Mouse (Mus musculus) liver, embryonic 14.5 days (tissue): Measurements from ENCODE around the gene Glb1l. TPM values are rescaled to one million over a fixed set of nuclear protein-coding genes. Genes with fewer than 3 reads are reported as not detected.

ENCODE experiments used
- ATAC-seq: fragments of 200-750 bp; cut with Nextera tagmentation; 2 replicates; pipeline ENCODE4 v1.8.0; 2017; ENCODE audit warnings: moderate number of reproducible peaks, mild to moderate bottlenecking, moderate library complexity; ENCODE audit not compliant: insufficient read depth
- DNase-seq, 3 experiments: peaks; one replicate each; pipeline ENCODE4 v3.0.0-alpha.2; 2012 to 2013; ENCODE audit warnings: low read depth in 3 of 3, low spot score in 3 of 3
- H3K27ac ChIP-seq: fragments of 300-500 bp; sonication (generic); 2 replicates; pipeline ENCODE4 v1.5.1; 2014; ENCODE audit warnings: moderate library complexity, mild to moderate bottlenecking, control low read depth, inconsistent platforms
- H3K27me3 ChIP-seq: fragments of 300-500 bp; sonication (generic); 2 replicates; pipeline ENCODE4 v1.6.1; 2014; ENCODE audit warnings: mild to moderate bottlenecking, low read length, moderate library complexity; ENCODE audit not compliant: control insufficient read depth, insufficient read depth
- H3K36me3 ChIP-seq: fragments of 300-500 bp; sonication (generic); replicated peaks from 2 replicates; pipeline ENCODE4 v1.6.1; 2014; ENCODE audit warnings: low read depth; ENCODE audit not compliant: control insufficient read depth, insufficient read depth
- H3K4me1 ChIP-seq, 2 experiments: fragments of 200-500 bp in 1 of 2; fragments of 300-500 bp in 1 of 2; sonication (generic) in 1 of 2; replicated peaks; 2 replicates each; pipeline ENCODE4 v1.6.1; 2012 to 2014; ENCODE audit warnings: antibody characterized with exemption in 1 of 2, inconsistent platforms in 1 of 2, low read length in 1 of 2; ENCODE audit not compliant: control insufficient read depth in 2 of 2, insufficient read depth in 2 of 2
- H3K4me2 ChIP-seq: fragments of 300-500 bp; sonication (generic); 2 replicates; pipeline ENCODE4 v1.6.1; 2014; ENCODE audit warnings: low read depth, mild to moderate bottlenecking, control low read depth, moderate library complexity
- H3K4me3 ChIP-seq, 2 experiments: fragments of 200-500 bp in 1 of 2; fragments of 300-500 bp in 1 of 2; sonication (generic) in 1 of 2; 2 replicates each; pipeline ENCODE4 v1.5.1; 2012 to 2014; ENCODE audit warnings: low read depth in 2 of 2, low read length in 2 of 2, mild to moderate bottlenecking in 2 of 2, control low read depth in 1 of 2, inconsistent platforms in 1 of 2, moderate library complexity in 1 of 2; ENCODE audit not compliant: insufficient read depth in 1 of 2
- H3K9ac ChIP-seq: fragments of 300-500 bp; sonication (generic); replicated peaks from 2 replicates; pipeline ENCODE4 v1.6.1; 2014; ENCODE audit warnings: mild to moderate bottlenecking, control low read depth, moderate library complexity
- H3K9me3 ChIP-seq: fragments of 300-500 bp; sonication (generic); 2 replicates; pipeline ENCODE4 v1.6.1; 2016; ENCODE audit warnings: low read length, mixed read lengths; ENCODE audit not compliant: control insufficient read depth
- CTCF ChIP-seq: IDR thresholded peaks from 2 replicates; pipeline ENCODE4 v1.5.1; 2016; ENCODE audit warnings: antibody characterized with exemption, low read depth, control low read depth
- EP300 ChIP-seq: IDR thresholded peaks from 2 replicates; pipeline ENCODE4 v1.6.1; 2016; ENCODE audit warnings: antibody characterized with exemption, low read depth
- WGBS: fragments of 180-500 bp; shearing (Covaris S2); extraction: QIAGEN DNeasy Blood & Tissue Kit; methylation state at CpG from one replicate; pipeline ENCODE4 v1.1.7; 2014; ENCODE audit not compliant: insufficient replicate concordance; 5-methylcytosine and 5-hydroxymethylcytosine counted together
- polyA plus RNA-seq, 2 experiments: library from polyadenylated mRNA; depleted of rRNA in 1 of 2; stranded (reverse) in 1 of 2; unstranded in 1 of 2; fragments of >200 nt; fragmentation: Nextera tagmentation in 1 of 2; extraction: Ambion mirVana in 1 of 2; gene quantifications; 2 replicates each; pipeline versions ENCODE4 v1.2.1 to v1.2.3; 2012 to 2014

The Glb1l gene
- polyA plus RNA-seq, 2 experiments = 3.2 to 4.9 TPM

GRCm38 (mm10) chr1:75223532-75223931, 12.9 kb upstream of the Glb1l start:
- ATAC-seq (no peak), DNase-seq (no peak)
- 27% methylated on average over 6 of the region's 6 CpGs for WGBS
- Histone ChIP-seq H3K4me1 (peaks cover 5 to 19% of the 10 kb centered on the region in 2 experiments; a peak in 3 of 4 replicates), H3K27ac (no peak overlapping the region), H3K27me3 (peaks cover 15% of the 10 kb centered on the region), H3K36me3 (no peaks in the 10 kb centered on the region), H3K4me3 (no peak overlapping the region), H3K9me3 (no peaks in the 10 kb centered on the region), H3K9ac (no peak overlapping the region), H3K4me2 (no peak overlapping the region)
- TF ChIP-seq CTCF (no peak), EP300 (no peak)

- ATAC-seq = no peak
- WGBS = 47% methylated on average over 6 of the region's 6 CpGs
- DNase-seq = no peak
- no peak overlapping the region for H3K9ac ChIP-seq
- no peak overlapping the region for H3K27ac ChIP-seq
- H3K4me3 ChIP-seq = no peak overlapping the region
- no peaks in the 10 kb centered on the region for H3K9me3 ChIP-seq
- no peak overlapping the region for H3K4me2 ChIP-seq
- no peaks in the 10 kb centered on the region for H3K36me3 ChIP-seq
- peaks cover 4 to 19% of the 10 kb centered on the region in 2 experiments; a peak in 3 of 4 replicates for H3K4me1 ChIP-seq
- TF ChIP-seq EP300 = no peak
- TF ChIP-seq CTCF = no peak
- peaks cover 15% of the 10 kb centered on the region for H3K27me3 ChIP-seq
Measured at GRCm38 (mm10) chr1:75222926-75223325, 12.3 kb upstream of the Glb1l start.

GRCm38 (mm10) chr1:75221538-75221937, 10.9 kb upstream of the Glb1l start:
- DNase-seq (no peak), ATAC-seq (no peak)
- Histone ChIP-seq H3K4me2 (no peak overlapping the region), H3K9me3 (no peaks in the 10 kb centered on the region), H3K4me1 (peaks cover 8 to 17% of the 10 kb centered on the region in 2 experiments), H3K4me3 (no peak overlapping the region), H3K36me3 (peaks cover 9% of the 10 kb centered on the region), H3K9ac (no peak overlapping the region), H3K27ac (no peak overlapping the region), H3K27me3 (peaks cover 15% of the 10 kb centered on the region)
- 49% methylated on average over 3 of the region's 3 CpGs for WGBS
- TF ChIP-seq CTCF (no peak), EP300 (no peak)

- Histone ChIP-seq H3K4me1 (peaks cover 28% of the 10 kb centered on the region in 2 experiments), H3K4me2 (peak within 1 kb of the TSS; percentile 75), H3K36me3 (peaks cover 29% of the 10 kb centered on the region), H3K9ac (peak within 1 kb of the TSS; percentile 90), H3K27ac (peak within 1 kb of the TSS; percentile 95), H3K9me3 (no peaks in the 10 kb centered on the region), H3K27me3 (peaks cover 15% of the 10 kb centered on the region), H3K4me3 (peak within 1 kb of the TSS; percentile 68 to 94)
- 4% methylated on average over 34 of the region's 34 CpGs for WGBS
- DNase-seq = no peak
- TF ChIP-seq EP300 (no peak), CTCF (no peak; the same call in 1 of the 2 replicates)
- peak; percentile 5 for ATAC-seq
Measured at GRCm38 (mm10) chr1:75219531-75219930, 8.9 kb upstream of the Glb1l start, which contains the start of gene Tuba4a. TSS of gene Tuba4a (minus strand) at chr1:75219865.

GRCm38 (mm10) chr1:75219078-75219477, 8.5 kb upstream of the Glb1l start:
- H3K4me3 ChIP-seq = peak overlapping the region; percentile 68 to 94
- peaks cover 33% of the 10 kb centered on the region for H3K36me3 ChIP-seq
- peak; percentile 85 for ATAC-seq
- TF ChIP-seq CTCF = peak; percentile 65
- TF ChIP-seq EP300 = no peak; the same call in 1 of the 2 replicates
- H3K27me3 ChIP-seq = peaks cover 15% of the 10 kb centered on the region
- H3K4me1 ChIP-seq = peaks cover 30 to 31% of the 10 kb centered on the region in 2 experiments
- H3K9ac ChIP-seq = peak overlapping the region; percentile 90
- H3K9me3 ChIP-seq = no peaks in the 10 kb centered on the region
- peak; percentile 85 to 89 (median 88) for DNase-seq
- peak overlapping the region; percentile 95 for H3K27ac ChIP-seq
- H3K4me2 ChIP-seq = peak overlapping the region; percentile 75
- under 1% methylated on average over 24 of the region's 24 CpGs for WGBS
